Mouse (Mus musculus) retina, embryonic 14.5 days (tissue): ENCODE measurements around the gene Bbs9.

Source experiments
- DNase-seq: peaks from one replicate; pipeline ENCODE4 v3.0.0-alpha.2; 2015; ENCODE audit warnings: low spot score

Bbs9 gene

DNA sequence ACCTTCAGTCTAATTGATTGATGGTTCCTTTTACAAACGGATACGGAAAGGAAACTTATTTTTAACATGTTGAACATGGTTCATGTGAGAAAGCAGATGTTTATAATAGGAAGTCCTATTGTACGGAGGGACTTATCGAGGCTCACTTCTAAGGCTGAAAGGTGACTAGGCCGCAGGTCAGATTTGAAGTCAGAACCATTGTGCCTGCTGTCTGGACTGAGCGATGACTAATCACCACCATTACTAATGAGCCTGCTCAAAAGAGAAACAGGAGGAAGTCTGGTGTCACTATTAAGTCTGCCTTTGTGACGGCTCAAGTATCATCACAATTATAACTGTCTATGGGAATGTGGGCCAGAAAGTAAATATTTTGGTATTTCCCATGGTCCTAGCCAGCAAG is 325.2 kb downstream of the Bbs9 start:
- no peak for DNase-seq

DNA sequence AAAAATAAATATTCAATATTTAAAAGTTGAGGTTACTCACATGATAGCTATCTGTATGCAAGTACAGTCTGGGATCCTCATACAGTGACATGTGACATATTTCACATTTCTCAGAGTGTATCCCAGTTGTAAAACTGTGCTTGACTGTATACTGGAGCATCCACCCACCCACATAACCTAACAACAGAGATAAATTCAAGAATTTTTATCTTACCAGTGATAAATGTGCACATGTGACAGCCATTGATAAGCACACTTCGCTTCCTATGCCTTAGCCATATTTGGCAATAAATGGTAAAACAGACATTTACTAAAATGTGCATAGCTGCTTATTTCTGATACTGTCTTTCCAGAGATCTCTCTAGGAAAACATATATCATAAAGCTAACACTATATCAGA is 330.5 kb downstream of the Bbs9 start:
- no peak for DNase-seq

DNA sequence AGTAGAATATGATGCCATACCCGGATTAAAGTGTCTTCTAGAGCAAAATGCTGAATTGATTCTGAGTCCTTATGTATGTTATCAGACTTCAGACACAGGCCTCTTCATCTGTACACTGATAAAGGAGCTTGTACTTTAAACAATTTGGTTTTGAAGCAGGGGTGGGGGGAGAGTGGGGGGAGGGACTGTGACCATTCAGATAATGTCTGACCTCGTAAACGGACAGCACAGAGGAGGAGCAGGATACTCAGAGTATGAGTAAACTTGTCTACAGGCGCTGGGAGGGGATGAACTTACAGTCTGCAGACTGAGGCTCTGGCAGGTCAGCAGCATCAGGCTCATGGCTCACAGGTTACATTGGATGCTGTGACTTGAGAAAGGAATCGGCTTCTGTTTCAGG is 331.0 kb downstream of the Bbs9 start:
- no peak for DNase-seq

DNA sequence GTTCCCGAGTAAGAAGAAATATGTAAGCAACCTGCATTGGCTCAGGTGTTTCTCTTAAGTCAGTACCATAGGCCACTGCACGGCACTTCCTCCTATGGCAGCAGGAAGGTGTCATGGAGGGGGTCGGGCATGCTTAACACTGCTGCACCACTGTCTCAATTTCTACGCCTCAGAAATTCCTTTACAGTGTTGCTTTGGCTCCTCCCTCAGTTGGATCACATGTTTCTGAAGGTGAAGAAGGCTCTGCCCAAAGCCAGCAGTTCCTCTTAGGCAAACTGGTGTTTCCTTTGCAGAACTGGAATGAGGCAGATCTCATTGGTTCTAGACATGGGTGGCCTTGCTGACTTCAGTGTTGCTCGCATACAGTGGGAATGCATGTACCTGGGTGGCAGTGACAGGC is 332.2 kb downstream of the Bbs9 start:
- DNase-seq, result no peak

DNA sequence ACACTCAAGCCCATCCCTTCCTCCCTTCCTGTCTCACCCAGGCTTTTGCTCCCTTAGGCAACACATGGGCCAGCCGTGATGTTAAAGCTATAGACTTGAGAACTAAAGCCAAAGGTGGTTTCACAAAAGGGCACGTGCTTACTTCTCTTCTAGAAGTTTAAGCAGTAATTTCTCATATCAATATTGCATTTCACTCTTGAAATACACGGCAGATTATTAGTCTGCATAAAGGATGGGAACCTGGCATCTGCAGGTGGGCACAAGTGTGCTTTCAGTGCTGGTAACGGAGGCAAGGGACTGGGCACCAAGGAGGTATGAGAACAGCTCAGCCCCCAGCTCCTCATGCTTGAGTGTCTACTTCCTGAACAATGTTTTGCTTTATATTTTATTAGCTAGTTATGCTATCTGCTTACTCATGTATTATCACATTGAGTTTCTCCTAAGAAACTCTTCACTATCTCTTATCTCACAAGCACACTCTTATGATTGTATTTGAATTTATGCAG is 334.2 kb downstream of the Bbs9 start:
- DNase-seq, result no peak

DNA sequence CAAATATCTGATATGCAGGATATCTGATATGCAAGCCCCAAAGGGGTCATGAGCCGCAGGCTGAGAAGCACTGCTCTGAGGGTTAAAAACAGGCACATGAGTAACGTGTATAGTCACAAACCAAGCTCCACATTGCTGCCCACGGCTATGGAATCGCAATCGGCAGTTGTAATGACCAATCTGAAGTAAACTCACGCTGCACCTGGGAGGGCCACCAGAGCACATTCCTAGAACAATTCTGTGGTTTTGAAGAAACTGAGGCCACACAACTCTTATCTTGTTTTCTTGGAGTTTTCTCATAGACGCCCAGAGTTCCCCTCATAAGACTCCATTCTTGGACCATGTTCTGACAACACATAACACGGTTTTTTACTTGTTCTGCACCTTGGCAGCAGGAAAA is 334.9 kb downstream of the Bbs9 start:
- no peak for DNase-seq

DNA sequence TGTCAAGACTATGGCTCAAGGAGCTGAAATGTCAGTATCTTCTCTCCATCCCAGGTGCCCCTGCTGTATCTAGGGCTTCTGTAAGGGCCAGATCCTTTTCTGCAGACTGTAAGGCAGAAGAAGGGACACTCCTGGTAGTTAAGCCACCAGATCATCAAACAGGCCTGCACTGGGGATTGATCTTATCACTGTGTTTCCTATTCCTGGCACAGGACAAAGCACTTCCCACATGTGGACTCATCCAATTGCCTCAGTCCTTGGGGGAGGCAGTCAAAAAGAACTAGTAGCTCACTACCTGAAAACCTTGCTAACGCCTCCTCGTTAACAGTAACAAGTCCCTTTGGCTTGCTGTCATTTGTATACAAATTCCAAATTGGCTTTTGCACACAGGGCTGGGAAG is 336.4 kb downstream of the Bbs9 start:
- DNase-seq, result no peak

DNA sequence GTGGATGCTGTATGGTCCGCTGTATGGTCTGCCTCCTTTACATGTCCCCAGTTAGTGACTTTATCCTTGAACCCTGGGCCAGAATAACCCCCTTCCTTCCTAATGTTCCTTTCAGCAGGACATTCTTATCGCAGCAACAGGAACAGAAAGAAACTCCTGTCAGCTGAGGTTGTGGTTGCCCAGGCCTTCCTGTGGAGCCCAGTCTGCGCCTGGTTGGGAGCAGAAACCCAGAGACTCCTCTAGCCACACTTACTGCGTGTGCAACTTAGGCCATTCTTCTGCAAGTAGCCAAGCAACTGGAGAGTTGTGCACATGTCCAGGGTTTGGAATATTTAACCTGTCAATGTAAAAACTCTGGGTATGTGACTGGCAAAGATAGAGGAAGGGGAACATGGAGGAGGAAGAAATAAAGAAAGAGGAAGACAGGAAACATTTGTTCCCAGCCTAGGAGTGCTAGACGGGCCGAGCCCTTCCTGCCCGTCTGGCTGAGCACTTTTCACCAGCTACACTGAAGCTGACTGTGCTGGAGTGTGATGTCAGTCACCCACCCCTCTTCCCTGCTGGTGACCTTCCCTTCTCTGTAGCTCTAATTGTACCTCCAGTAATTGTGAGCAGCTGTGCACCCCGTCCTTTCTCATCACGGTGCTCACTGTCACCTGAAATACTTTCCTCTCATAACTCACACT is 339.0 kb downstream of the Bbs9 start:
- no peak for DNase-seq

DNA sequence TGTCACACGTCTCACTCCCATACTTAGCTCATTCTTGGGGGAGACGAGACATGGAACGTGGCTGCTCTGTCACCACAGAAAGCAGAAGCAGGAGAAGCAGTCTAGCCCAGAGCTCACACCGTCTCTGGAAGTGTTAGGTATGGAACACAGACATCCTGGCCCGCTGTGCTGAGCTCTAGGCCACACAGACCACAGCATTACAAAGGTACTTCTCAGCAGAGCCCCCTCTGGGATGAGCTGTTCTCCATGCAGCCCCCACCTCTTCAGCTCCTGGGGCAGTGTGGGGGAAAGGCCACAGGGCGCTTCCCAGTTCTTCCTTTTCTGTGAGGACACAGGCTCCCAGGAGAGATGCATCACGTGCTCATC is 339.6 kb downstream of the Bbs9 start:
- DNase-seq, result no peak

DNA sequence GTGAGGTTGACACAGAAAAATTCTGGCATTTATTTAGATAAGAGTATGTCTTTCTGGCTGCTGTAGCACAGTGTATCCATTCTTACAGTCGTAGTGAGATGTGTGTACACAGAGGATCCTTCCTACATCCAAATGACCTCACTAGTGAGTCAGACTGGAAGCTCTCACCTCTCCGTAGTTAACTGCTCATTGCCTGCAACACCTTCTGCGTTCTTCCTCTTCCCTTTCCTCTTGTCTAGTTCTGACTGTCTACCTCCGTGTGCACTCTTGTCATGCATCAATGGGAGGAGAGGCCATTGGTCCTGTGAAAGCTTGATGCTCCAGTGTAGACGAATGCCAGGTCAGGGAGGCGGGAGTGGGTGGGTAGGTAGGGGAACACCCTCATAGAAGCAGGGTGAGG is 344.0 kb downstream of the Bbs9 start:
- no peak for DNase-seq

DNA sequence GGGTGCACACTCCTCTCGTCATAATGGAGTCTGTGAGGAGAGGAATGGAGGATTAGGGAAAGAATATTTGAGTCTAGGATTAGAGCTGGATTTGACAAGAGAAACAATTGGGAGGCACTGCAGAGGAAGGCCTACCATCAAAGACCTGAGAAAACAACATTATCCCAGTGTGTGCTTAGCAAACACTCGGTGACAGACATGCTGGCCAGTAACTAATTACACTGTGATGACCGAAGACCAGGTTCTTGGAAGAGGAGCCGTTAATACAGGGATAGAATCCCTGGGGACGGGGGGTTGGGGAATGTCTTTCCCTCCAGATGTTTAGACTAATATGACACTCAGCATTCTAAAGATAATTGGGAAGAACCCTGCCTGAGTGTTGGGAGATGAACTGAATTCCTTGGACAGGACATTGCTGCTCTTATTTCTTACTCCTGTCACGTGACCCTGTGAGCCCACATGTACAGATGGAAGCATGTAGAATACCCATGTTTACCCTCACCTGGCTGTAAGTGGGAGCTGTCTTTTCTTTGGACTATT is 345.2 kb downstream of the Bbs9 start:
- DNase-seq, result no peak

DNA sequence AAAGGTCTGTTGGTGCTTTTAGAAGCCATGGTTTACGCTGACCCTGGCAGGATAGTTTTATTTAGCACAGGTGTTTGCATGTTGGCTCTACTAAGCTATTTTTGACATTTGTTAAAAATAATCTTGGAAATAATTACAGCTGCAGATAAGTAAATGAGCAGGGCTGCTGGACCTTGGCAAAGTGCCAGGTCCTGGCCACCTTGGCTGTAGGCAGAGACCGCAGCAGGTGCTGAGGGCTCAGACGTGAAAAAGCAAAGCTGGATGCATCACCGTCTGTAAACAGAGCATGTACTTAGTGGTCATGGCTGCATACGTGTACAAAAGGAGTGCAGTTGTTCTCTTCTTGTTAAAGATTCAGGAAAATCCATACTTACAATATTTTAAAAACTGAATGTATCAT is 347.3 kb downstream of the Bbs9 start:
- no peak for DNase-seq

DNA sequence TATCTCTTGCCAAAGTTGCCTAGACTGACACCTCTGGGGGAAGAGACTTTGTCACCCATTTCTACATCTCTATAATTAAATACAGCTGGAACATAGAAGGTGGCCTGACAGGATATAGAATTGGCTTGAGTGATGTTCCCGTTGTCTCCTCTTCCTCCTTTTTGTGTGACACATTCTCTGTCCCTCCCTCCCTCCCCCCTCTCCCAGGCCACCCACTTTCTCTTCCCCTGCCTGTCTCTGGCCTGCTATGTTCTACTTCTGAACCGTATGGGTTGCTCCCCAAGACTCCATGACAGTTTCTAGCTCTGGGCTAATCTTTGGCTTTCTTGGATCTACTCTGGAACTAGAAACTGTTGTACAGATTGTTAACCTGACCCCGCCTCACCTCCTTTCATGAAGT is 348.3 kb downstream of the Bbs9 start:
- DNase-seq, result no peak

DNA sequence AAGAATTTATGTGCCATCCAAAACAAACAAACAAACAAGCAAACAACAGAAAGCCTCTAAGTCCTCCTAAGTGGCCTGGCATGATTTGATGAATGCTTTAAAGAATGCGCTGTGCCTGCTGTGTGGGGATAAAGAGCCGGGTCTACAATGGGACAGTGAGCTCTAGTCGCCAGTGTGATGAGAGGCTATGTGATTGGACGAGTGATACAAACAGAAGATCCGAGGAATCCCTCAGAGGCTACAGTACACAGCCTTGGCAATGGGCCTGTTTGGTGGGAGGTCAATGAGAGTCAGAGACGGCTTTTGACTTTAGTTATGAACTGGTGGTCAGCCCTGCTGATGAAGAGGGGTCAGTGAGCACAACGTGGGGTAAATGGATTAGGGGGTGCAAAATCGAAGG is 349.4 kb downstream of the Bbs9 start:
- no peak for DNase-seq

DNA sequence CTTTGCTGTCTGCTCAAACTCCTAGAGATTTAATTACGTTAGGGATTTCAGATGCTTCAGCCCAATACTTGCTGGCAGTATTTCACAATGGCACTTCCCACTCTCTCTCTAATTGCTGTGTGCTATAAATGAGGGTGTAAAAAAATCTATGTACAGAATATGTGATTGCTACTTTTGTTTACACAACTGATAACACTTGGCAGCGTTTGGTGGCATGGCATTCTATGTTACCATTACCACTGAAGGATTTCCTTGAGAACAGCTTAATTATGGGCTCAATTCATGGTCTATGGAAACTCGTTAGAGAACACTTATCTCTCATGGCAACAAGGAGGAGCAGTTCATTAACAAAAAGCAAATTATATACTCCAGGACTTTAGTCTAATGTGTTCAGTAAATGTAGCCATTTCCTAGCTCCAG is 351.1 kb downstream of the Bbs9 start:
- DNase-seq, result no peak

DNA sequence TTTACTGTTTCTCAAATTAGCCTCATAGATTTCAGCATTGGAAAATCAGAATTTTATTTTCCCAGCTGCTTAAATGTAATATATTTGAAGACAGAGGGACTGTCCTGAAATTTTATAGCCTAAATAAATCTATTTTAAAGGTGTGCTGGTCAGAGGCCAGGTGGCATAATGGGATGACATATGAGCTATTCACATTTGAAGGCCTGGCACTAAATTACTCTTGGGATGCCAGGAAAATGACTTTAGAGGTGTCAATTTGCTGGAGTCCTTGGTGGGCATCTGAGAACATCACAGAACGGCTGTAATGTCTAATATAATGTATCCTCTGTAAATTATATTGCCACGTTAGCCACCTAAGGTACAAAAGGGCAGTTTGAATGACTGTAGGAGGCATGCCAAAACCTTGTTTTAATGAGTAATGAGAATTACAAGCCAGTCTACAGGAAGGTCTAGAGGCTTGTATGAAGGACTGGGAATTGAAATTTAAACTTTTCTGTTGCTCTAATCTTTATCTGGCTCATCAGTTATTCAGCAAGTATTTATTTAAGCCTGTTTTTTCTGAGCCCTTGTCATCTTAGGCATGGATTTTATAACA is 351.8 kb downstream of the Bbs9 start:
- DNase-seq, result no peak

DNA sequence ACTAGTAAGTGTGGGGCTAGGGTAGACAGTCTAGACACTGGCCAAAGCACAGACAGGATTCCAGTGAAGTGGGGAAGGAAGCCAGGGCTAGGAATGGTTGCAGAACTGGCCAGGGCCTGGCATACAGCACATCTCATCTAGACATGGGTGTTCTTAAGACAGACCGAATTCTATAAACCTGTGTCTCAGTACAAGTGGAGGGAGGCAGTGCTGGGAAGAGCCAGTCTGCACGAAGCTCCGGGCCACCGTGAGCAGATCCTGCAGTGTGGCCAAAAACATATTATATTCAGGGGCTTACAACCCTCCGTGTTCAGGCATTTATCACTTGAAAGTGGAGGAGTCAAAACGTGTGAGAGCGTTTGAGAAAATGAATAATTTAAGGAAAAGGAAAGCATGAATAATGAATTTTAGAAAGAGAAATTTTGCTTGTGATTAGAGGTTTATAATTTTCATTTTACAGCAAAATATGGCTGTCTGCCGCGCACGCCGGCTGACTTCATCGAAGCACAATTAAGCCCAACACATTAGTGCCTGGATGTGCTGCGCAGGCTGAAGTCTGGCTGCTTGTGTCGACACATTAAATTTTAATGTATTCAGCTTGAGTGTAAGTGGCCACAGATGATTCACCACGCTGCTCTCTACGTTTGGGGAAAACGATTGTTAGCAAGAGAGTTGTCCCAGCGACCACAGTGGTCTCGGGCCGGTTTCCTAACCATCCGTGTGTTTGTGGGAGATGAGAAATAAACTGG is 353.9 kb downstream of the Bbs9 start:
- DNase-seq, result peak; percentile 39

DNA sequence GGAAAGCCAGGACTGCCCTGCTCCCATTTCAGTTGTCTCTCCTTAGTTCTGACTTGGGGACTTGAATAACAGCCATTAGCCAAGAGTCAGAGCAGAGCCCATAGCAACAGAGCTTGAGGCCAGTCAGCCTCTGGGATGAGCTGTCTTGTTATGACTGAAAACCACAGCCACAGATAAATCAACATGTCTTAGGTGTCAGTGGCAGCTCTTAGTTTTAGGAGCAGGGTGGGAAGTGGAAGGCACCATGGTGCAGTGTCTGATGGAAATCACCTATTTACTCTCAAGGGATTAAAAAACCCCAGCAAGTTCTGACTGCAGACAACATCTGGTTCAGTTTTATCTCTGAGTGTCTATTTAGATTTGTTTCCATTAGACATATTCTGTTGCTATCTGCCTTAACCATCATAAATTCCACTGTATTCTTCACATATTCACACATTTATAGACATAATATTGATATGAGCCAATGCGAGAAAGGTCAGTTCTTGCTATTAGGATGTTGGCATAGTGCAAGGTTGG is 359.5 kb downstream of the Bbs9 start:
- no peak for DNase-seq

DNA sequence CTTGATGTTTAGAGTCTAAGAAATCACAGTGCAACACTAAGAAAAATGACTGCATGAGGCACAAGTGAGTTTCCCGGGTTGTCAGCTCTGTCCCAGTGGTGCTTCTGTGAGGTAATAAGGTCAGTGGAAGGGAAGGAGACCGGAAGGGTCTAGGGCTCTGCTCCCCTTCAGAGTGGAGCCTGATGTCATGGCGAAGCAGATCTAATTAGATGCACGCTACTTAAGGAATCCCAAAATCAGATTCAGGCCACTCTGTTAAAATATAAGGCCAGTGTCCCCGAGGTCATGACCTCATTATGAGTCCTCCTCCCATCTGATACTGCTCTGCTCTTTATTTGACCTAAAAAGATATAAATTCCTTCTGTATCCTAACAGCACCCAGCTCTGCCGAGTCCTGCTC is 361.5 kb downstream of the Bbs9 start:
- peak; percentile 26 for DNase-seq

DNA sequence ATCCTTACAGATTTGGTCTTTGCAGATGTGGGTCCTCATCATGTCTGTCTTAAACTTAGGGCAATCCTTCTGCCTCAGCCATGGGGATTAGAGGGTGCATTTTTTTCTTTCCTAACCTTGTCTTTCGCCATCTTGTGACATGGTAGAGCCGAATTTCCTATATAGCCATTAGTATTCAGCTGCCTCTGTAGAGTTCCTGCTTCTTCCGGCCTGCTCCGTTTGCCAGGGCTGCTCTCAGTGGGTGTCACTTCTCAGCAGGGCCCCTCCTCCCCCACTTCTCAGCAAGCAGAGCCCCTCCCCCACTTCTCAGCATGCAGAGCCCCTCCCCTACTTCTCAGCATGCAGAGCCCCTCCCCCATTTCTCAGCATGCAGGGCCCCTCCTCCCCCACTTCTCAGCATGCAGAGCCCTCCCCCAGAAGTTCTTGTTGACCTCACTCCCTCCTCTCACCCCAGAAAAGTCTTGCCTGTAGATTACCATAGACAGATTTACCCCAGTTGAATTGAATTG is 362.2 kb downstream of the Bbs9 start:
- no peak for DNase-seq

DNA sequence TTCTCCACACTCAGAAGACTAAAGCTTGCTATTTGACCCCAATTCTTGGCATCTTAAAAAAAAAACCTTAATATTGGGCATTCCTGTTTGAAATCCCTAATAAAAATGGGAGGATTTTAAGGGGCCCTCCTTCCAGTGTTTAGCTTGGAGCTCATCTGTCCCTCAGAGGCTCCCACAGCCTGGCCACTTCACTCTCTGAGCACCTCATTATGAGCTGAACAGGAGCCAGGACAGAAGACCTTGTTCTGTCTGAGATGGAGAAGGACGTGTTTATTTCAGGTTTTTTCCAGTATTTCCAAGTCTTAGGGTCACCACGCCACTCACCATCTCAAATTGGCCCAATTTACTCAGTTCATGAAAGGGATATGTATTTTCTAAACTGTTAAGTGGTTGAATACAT is 370.5 kb downstream of the Bbs9 start:
- no peak for DNase-seq

DNA sequence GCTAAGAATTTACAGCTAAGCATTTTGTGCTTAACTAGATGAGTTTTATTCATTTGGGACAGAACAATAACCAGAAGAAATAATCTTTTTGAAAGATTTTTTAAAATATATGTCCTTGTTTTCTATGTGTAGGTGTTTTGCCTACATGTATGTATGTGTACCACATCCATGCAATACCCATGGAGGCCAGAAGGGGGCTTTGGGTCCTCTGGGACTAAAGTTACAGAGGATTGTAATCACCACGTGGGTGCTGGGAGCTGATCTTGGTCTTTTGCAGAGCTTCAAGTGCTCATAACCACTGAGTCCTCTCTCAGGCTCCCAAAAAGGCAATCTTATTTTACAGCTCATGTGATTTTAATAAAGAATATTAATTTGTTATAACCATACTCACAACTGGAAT is 371.3 kb downstream of the Bbs9 start:
- no peak for DNase-seq

DNA sequence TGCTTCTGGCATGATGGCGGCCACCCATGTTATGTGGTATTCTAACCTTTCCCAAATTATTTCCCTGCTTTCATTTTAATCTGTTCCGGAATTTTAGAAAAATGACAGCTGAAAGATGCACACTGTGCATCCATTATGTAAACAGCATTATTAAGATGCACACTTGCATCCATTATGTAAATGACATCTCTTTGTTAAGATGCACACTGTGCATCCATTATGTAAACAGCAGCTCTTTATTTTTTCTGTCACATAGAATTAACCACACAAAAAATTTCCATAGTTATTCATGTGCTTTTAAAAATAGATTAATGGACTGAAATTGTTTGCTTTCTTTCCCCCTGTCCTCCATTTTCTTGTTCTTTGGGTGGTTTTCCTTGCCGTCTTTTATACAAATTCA is 373.3 kb downstream of the Bbs9 start:
- DNase-seq, result no peak
